Mouse (Mus musculus): ENCODE results near the gene Gm3448. TPM values are rescaled to one million over a fixed set of nuclear protein-coding genes. Genes with fewer than 3 reads are reported as not detected.

Gm3448 gene
- 3.4 and 4.5 TPM in 2 replicates for total RNA-seq (2023)

DNA sequence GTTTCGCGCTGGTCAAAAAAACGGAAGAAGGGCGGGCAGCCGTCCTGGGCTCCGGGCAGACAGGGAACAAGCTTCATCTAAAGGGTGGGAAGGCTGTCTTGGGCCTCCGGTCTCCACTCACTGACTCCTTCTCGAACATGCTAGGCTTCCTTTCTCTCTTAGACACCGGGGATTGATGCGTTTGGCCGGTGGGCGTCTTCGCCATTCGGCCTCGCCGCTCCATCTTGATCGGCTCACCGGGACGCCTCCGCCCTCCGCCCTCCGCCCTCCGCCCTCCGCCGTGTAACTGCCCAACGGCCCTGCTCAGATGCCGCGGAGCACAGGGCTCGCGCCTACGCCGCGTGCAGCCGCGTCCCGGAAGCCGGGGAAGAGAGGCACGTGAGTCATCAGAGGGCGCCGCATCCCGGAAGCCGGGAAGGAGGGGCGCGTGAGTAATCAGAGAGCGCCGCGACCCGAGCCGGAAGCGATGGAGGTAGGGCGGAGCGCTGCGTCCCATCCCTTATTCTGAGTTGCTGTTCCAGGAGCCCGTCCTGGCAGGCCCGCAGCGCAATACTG is at the start of gene Gm3448, which contains the start of the genes Ermard and Tcte3:
Gene Gm3448, minus strand, starts transcription at position 363 of the 555 bp plus-strand sequence.
Gene Ermard, plus strand, starts transcription at position 34 of the 555 bp plus-strand sequence.
Gene Tcte3, minus strand, starts transcription at position 314 of the 555 bp plus-strand sequence.

DNA sequence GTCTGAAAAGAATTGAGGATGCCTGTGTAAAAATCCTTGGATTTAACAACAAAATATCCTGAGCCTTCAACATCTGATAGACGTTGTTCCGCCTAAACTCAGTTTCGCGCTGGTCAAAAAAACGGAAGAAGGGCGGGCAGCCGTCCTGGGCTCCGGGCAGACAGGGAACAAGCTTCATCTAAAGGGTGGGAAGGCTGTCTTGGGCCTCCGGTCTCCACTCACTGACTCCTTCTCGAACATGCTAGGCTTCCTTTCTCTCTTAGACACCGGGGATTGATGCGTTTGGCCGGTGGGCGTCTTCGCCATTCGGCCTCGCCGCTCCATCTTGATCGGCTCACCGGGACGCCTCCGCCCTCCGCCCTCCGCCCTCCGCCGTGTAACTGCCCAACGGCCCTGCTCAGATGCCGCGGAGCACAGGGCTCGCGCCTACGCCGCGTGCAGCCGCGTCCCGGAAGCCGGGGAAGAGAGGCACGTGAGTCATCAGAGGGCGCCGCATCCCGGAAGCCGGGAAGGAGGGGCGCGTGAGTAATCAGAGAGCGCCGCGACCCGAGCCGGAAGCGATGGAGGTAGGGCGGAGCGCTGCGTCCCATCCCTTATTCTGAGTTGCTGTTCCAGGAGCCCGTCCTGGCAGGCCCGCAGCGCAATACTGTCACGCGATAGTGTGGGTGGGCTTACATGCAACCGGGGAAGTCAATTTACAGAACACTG is 31.5 kb downstream of the Gm3448 start, which contains the start of gene Gm3435:
Gene Gm3435, plus strand, starts transcription at position 471 of the 708 bp plus-strand sequence.

DNA sequence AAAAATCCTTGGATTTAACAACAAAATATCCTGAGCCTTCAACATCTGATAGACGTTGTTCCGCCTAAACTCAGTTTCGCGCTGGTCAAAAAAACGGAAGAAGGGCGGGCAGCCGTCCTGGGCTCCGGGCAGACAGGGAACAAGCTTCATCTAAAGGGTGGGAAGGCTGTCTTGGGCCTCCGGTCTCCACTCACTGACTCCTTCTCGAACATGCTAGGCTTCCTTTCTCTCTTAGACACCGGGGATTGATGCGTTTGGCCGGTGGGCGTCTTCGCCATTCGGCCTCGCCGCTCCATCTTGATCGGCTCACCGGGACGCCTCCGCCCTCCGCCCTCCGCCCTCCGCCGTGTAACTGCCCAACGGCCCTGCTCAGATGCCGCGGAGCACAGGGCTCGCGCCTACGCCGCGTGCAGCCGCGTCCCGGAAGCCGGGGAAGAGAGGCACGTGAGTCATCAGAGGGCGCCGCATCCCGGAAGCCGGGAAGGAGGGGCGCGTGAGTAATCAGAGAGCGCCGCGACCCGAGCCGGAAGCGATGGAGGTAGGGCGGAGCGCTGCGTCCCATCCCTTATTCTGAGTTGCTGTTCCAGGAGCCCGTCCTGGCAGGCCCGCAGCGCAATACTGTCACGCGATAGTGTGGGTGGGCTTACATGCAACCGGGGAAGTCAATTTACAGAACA is 62.8 kb downstream of the Gm3448 start, which contains the start of the genes 9030025P20Rik and Gm3417:
Gene 9030025P20Rik, plus strand, starts transcription at position 107 of the 677 bp plus-strand sequence.
Gene Gm3417, minus strand, starts transcription at position 429 of the 677 bp plus-strand sequence.

DNA sequence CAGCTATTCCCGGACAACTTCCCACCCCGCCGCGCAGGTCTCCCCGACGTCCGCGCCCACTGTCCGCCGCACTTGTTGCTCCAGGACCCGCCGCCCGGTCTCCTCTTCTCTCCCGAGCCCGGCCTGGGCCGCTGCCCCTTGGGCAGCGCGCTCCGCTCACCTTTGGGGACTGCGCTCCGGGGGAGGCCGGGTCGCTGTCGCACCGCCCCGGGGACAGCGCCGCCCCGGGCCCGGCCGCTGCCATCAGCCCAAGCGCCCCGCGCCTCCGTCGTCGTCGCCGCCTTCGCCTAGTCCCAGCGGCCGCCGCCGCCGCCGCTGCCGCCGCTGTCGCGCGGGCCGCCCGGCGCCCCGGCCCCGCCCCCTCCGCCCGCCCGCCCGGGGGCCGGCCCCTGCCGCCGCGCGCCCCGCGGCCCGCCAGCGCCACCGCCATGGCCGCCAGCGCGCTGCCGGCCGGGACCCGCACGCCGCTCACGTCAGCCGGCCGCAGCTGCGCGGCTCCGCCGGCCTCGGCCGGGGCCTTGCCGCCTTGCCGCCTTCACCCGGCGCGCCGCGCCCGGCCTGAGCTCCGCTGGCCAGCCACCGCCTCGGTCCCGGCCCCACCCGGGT is 80.3 kb downstream of the Gm3448 start, which contains the start of gene Phf10:
Gene Phf10, minus strand, starts transcription at position 323 of the 606 bp plus-strand sequence.

Other genes with a start within 250 kb of the Gm3448 start
- not detected in 2 replicates for gene Wdr27, start 98.4 kb downstream of the Gm3448 start, total RNA-seq (2023)
- gene 1600012H06Rik, start 98.4 kb downstream of the Gm3448 start, total RNA-seq (2023): 20.8 and 23.1 TPM in 2 replicates
- 33.9 and 44.3 TPM in 2 replicates for gene Phf10, start 80.3 kb downstream of the Gm3448 start, total RNA-seq (2023)
- 15.9 and 19.9 TPM in 2 replicates for gene 9030025P20Rik, start 63.1 kb downstream of the Gm3448 start, total RNA-seq (2023)
- not detected in 2 replicates for gene Gm3417, start 62.7 kb downstream of the Gm3448 start, total RNA-seq (2023)
- gene Gm3435, start 31.4 kb downstream of the Gm3448 start, total RNA-seq (2023): 3.9 and 7.4 TPM in 2 replicates
- 74.1 and 127 TPM in 2 replicates for gene Ermard, start 329 bp downstream of the Gm3448 start, total RNA-seq (2023)
- 1.5 TPM in 1 of 2 replicates, not detected in the other for gene Tcte3, start within 50 bp of the Gm3448 start, total RNA-seq (2023)